Mouse (Mus musculus) myocyte (in vitro differentiated cells): ENCODE measurements around the gene Mrpl35. TPM values are rescaled to one million over a fixed set of nuclear protein-coding genes. Genes with fewer than 3 reads are reported as not detected.
A peak's percentile ranks its signal among the peaks of the same experiment; 100 is the strongest.

ENCODE experiments used
- H3K27me3 ChIP-seq: one replicate; pipeline ENCODE4 v1.6.1; 2011; ENCODE audit not compliant: control insufficient read depth, insufficient read depth, insufficient read length
- H3K36me3 ChIP-seq: one replicate; pipeline ENCODE4 v1.6.1; 2011; ENCODE audit not compliant: control insufficient read depth, insufficient read depth
- H3K4me2 ChIP-seq: one replicate; pipeline ENCODE4 v1.6.1; 2011; ENCODE audit warnings: low read depth, control low read depth
- H3K4me3 ChIP-seq: one replicate; pipeline ENCODE4 v1.5.1; 2011; ENCODE audit warnings: mild to moderate bottlenecking, control low read depth, moderate library complexity
- H3K79me2 ChIP-seq: one replicate; pipeline ENCODE4 v1.6.1; 2011; ENCODE audit not compliant: control insufficient read depth, insufficient read depth
- H3ac ChIP-seq: one replicate; pipeline ENCODE4 v1.6.1; 2011; ENCODE audit not compliant: control insufficient read depth, insufficient read length
- CEBPB ChIP-seq: IDR thresholded peaks from 2 replicates; pipeline ENCODE4 v1.6.1; 2011; ENCODE audit warnings: mild to moderate bottlenecking, moderate library complexity; ENCODE audit not compliant: poor library complexity, insufficient read depth, severe bottlenecking
- E2F4 ChIP-seq: IDR thresholded peaks from one replicate; pipeline ENCODE4 v1.6.1; 2011; ENCODE audit warnings: mild to moderate bottlenecking, control low read depth, moderate library complexity; ENCODE audit not compliant: insufficient read depth
- MAX ChIP-seq: IDR thresholded peaks from one replicate; pipeline ENCODE4 v1.6.1; 2011; ENCODE audit warnings: low read depth, mild to moderate bottlenecking, control low read depth
- MYOD1 ChIP-seq, 3 experiments: IDR thresholded peaks; one replicate each; pipeline ENCODE4 v1.6.1; 2011; ENCODE audit warnings: control low read depth in 2 of 3, low read depth in 2 of 3, mild to moderate bottlenecking in 2 of 3, moderate library complexity in 1 of 3; ENCODE audit not compliant: insufficient read length in 2 of 3, control insufficient read depth in 1 of 3
- MYOG ChIP-seq, 3 experiments: IDR thresholded peaks; one replicate each; pipeline ENCODE4 v1.6.1; 2011; ENCODE audit warnings: control low read depth in 2 of 3, low read depth in 2 of 3, mild to moderate bottlenecking in 2 of 3; ENCODE audit not compliant: insufficient read length in 2 of 3, control insufficient read depth in 1 of 3, insufficient read depth in 1 of 3
- POLR2A ChIP-seq: IDR thresholded peaks from one replicate; pipeline ENCODE4 v1.6.1; 2011; ENCODE audit warnings: low read depth, mild to moderate bottlenecking, control low read depth, moderate library complexity; ENCODE audit not compliant: insufficient read length
- POLR2AphosphoS2 ChIP-seq: IDR thresholded peaks from one replicate; pipeline ENCODE4 v1.6.1; 2011; ENCODE audit warnings: low read depth, control low read depth; ENCODE audit not compliant: insufficient read length
- REST ChIP-seq: IDR thresholded peaks from one replicate; pipeline ENCODE4 v1.6.1; 2011; ENCODE audit warnings: mild to moderate bottlenecking, control low read depth, moderate library complexity; ENCODE audit not compliant: insufficient read depth, insufficient read length
- SRF ChIP-seq: IDR thresholded peaks from one replicate; pipeline ENCODE4 v1.6.1; 2011; ENCODE audit warnings: low read depth; ENCODE audit not compliant: control insufficient read depth, insufficient read length
- TCF12 ChIP-seq: IDR thresholded peaks from one replicate; pipeline ENCODE4 v1.6.1; 2011; ENCODE audit warnings: mild to moderate bottlenecking, control low read depth; ENCODE audit not compliant: poor library complexity, insufficient read depth, severe bottlenecking
- TCF3 ChIP-seq: IDR thresholded peaks from one replicate; pipeline ENCODE4 v1.6.1; 2011; ENCODE audit warnings: low read depth, control low read depth; ENCODE audit not compliant: insufficient read length
- USF1 ChIP-seq: IDR thresholded peaks from one replicate; pipeline ENCODE4 v1.6.1; 2011; ENCODE audit warnings: low read depth, mild to moderate bottlenecking, control low read depth, moderate library complexity
- polyA plus RNA-seq: library from polyadenylated mRNA; unstranded; fragments of >200 nt; fragmentation: generic; extraction: Trizol; gene quantifications from one replicate; pipeline ENCODE4 v1.2.1, GENCODE M21; 2012; ENCODE audit warnings: missing spikeins

Gene Mrpl35
- polyA plus RNA-seq, 1 experiment = 17.4 TPM

DNA sequence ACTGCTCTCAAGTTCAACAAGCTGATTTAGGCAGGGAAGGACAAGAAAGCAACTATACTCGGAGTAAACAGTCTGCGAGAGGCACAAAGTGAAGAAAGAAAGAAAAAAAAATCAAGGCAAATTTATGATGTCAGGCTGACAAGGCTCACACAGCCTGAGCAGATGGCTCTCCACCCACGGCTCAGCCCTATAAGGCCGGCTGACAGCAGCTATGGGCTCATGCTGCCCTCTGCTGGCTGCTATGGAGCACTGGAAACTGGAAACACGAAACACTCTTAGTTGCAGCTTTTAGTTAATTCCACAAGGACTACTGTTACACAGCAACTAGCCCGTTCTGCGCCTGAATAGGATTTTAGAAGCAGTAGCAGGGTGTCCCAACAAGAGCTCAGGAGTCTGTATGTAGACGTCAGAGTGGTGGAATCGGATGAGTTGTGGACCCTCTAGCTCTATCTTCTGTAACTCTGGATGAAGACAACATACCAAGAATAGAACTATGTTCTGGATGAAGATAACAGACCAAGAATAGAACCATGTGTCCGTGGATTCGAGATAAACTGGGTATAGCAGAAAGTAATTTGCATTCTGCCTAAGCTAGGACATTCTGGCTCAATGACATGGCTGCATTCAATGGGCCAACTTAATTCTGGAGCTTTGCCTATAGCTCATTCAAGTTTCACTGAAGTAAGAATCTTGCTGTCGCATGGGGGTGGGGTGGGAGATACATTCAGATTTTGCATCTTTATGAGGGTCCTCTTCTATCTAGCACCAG lies 22.5 kb downstream of the Mrpl35 start:
- no peaks in the 10 kb centered on the region for H3K36me3 ChIP-seq
- TF ChIP-seq MYOG (IDR thresholded peaks at IDR 0.05; ENCODE audit: control insufficient read depth in 1 of 3, insufficient read depth in 1 of 3, insufficient read length in 2 of 3, low read depth in 2 of 3) (peak in 1 of 3 experiments; percentile 39), E2F4 (no peak), MYOD1 (IDR thresholded peaks at IDR 0.05; ENCODE audit: control insufficient read depth in 1 of 3, insufficient read length in 2 of 3, low read depth in 2 of 3) (peak in 1 of 3 experiments; percentile 66)

DNA sequence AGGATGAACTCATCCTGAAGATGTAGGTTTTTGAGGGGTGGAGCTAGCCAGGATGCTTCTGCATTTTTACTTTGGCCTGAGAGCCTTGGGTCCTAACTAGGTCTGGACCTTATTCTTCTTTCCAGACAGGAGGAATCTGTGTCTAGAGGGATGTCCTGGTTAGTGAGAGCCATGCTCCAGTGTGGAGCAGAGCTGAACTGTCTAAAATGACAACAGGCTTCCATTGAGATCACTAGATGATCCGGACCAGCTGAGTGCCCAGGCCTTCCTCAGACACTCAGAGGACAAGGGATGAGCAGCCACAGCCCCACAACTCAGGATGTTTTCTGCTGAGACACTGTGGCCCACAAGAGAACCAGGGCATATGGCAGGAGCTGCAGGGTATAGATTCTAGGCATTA lies 23.2 kb downstream of the Mrpl35 start:
- no peak for TF ChIP-seq TCF12
- TF ChIP-seq MAX = no peak
- no peak for TF ChIP-seq REST
- no peak for TF ChIP-seq MYOD1 (IDR thresholded peaks at IDR 0.05; ENCODE audit: control insufficient read depth in 1 of 3, insufficient read length in 2 of 3, low read depth in 2 of 3)
- no peak for TF ChIP-seq POLR2AphosphoS2
- no peak for TF ChIP-seq USF1
- no peak for TF ChIP-seq SRF
- TF ChIP-seq CEBPB = no peak
- no peak for TF ChIP-seq POLR2A
- no peak for TF ChIP-seq MYOG (IDR thresholded peaks at IDR 0.05; ENCODE audit: control insufficient read depth in 1 of 3, insufficient read depth in 1 of 3, insufficient read length in 2 of 3, low read depth in 2 of 3)
- no peak for TF ChIP-seq E2F4
- no peak for TF ChIP-seq TCF3
- Histone ChIP-seq H3K4me2 (peak overlapping the region; percentile 47), H3K4me3 (no peak overlapping the region), H3K79me2 (no peaks in the 10 kb centered on the region), H3K27me3 (peaks cover 8% of the 10 kb centered on the region), H3K36me3 (no peaks in the 10 kb centered on the region), H3ac (no peak overlapping the region)

More for the DNA sequence above, 22.5 kb downstream of the Mrpl35 start:
- Histone ChIP-seq H3K79me2 (no peaks in the 10 kb centered on the region), H3K4me2 (peak overlapping the region; percentile 47), H3ac (no peak overlapping the region), H3K4me3 (no peak overlapping the region), H3K27me3 (peaks cover 7% of the 10 kb centered on the region)

DNA sequence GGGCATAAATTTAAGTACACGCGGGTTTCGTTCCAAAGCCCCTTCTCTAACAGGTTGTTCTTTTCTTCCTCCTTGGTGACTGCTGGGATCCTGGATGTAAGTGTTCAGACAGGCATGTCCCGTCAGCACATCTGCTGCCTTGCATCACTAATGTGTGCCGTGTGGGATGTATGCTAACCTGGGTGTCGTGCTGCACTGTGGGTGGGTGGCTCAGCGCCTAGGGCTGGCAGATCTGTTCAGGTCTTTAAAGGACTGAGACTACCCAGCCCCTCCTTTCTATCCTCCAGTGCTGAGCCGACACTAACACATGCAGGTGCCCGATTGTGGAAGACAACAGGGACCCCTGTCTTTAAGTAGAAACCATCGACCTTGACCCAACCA lies 25.1 kb downstream of the Mrpl35 start:
- H3K4me2 ChIP-seq = no peak overlapping the region
- no peaks in the 10 kb centered on the region for H3K36me3 ChIP-seq
- no peaks in the 10 kb centered on the region for H3K79me2 ChIP-seq
- peaks cover 16% of the 10 kb centered on the region for H3K27me3 ChIP-seq
- H3K4me3 ChIP-seq = no peak overlapping the region
- TF ChIP-seq MYOG (IDR thresholded peaks at IDR 0.05; ENCODE audit: control insufficient read depth in 1 of 3, insufficient read depth in 1 of 3, insufficient read length in 2 of 3, low read depth in 2 of 3) = no peak
- H3ac ChIP-seq = no peak overlapping the region

DNA sequence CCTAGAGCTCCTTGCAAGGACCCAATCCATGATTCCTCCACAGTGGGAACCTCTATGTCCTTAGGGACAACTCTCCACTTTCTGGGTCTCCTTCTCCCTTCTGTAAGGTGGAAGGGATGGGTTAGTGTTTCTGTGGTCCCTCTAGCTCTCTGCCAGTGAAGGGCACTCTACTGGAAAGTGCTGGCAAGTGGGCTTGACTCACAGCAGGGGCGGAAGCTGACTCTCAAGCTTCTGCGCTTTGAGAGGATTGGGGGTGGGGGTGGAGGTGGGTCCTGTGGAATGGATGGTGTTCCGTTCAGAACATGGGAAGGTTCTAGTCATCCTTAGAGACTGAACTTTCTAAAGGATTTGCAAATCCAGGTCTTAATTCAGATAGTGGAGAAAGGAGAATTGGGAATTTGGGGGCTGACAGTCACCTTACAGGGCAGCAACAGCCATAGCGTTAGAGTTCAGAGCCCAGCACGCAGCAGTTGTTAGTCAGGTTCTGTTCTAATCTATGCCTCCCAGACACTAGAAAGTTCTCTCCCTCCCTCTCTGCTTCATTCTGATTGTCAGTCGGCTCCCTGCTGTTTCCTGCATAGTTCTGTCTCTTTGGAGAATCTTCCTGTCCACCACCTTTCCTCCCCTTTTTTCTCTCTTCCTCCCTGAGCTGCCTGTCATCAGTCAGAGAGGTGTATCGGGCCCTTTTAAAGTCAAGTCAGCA lies 25.6 kb downstream of the Mrpl35 start:
- Histone ChIP-seq H3K4me2 (no peak overlapping the region), H3K79me2 (no peaks in the 10 kb centered on the region), H3K36me3 (no peaks in the 10 kb centered on the region), H3K4me3 (no peak overlapping the region), H3ac (no peak overlapping the region), H3K27me3 (peaks cover 17% of the 10 kb centered on the region)
- no peak for TF ChIP-seq POLR2A
- TF ChIP-seq REST = no peak
- TF ChIP-seq SRF = no peak
- TF ChIP-seq USF1 = no peak
- no peak for TF ChIP-seq CEBPB
- TF ChIP-seq E2F4 = no peak
- TF ChIP-seq TCF12 = no peak
- TF ChIP-seq POLR2AphosphoS2 = no peak
- no peak for TF ChIP-seq TCF3
- no peak for TF ChIP-seq MYOD1 (IDR thresholded peaks at IDR 0.05; ENCODE audit: control insufficient read depth in 1 of 3, insufficient read length in 2 of 3, low read depth in 2 of 3)
- TF ChIP-seq MYOG (IDR thresholded peaks at IDR 0.05; ENCODE audit: control insufficient read depth in 1 of 3, insufficient read depth in 1 of 3, insufficient read length in 2 of 3, low read depth in 2 of 3) = no peak
- no peak for TF ChIP-seq MAX

DNA sequence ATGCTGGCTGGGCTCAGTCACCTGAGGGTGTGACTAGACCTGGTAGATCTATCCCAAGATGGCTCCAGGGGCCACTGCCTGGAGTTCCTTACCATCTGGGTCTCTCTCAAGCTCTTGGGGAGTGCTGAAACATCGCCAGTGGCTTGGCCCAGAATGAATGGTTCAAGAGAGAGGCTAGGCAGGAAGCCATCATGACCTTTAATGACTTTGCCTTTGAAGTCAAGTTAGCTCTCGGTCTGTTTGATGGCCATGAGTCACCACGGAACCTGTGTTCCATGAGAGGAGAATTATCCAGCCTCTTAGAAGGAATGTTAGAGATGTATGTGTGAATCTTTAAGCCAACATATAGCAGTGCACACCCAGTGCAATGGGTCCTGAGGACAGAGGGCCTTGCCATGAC lies 27.4 kb downstream of the Mrpl35 start:
- TF ChIP-seq E2F4 (no peak), MAX (no peak), CEBPB (no peak), USF1 (no peak), TCF3 (no peak), TCF12 (no peak), MYOD1 (IDR thresholded peaks at IDR 0.05; ENCODE audit: control insufficient read depth in 1 of 3, insufficient read length in 2 of 3, low read depth in 2 of 3) (no peak), POLR2AphosphoS2 (no peak), MYOG (IDR thresholded peaks at IDR 0.05; ENCODE audit: control insufficient read depth in 1 of 3, insufficient read depth in 1 of 3, insufficient read length in 2 of 3, low read depth in 2 of 3) (no peak)
- Histone ChIP-seq H3K79me2 (no peaks in the 10 kb centered on the region), H3ac (no peak overlapping the region), H3K27me3 (peaks cover 25% of the 10 kb centered on the region), H3K36me3 (no peaks in the 10 kb centered on the region), H3K4me3 (no peak overlapping the region), H3K4me2 (no peak overlapping the region)
